Mouse (Mus musculus) neutrophil, adult 83 days (primary cell): ENCODE results near the gene Ano4. TPM values are rescaled to one million over a fixed set of nuclear protein-coding genes. Genes with fewer than 3 reads are reported as not detected.

ENCODE experiments used
- total RNA-seq, 2 experiments: library from RNA; stranded (reverse); gene quantifications; one replicate each; pipeline ENCODE4 v1.2.4; 2023

Gene Ano4
- not detected for total RNA-seq

DNA sequence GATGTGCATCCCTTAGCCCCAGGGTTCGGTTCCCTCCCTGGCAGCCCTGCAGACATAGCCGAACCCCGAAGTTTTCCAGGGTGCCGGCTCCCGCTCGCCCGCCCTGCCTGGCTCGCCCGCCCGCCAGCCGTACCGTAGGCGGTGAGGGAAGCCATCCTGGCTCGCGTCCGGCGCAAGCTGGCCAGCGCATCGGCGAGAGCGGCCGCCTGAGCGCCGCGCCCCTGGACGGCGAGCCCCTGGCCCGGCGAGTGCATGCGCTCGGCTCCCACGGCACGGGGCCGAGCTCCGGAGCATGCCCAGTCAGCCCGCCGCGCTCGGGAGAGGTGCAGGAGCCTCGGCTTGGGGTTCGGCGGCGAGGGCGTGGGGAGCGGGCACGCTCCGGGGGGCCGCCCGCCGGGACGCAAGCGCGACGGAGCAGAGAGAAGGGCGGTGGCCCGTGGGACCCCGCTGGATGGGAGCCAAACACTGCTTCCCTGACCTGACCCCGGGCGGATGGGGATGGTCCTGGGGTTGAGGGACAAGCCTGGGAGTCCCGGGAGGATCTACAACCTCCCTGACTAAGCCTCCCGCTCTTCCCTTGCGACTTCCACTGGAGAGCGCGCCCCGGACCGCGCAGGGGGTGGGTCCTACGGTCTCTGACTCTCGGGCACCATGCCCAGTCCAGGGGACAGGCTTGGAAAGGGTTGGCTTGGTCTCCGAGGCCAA lies at the start of gene Ano4:
TSS of gene Ano4 (minus strand) at position 272 of the 705 bp plus-strand sequence.

Other genes with a start within 250 kb of the Ano4 start
- 10 to 100 TPM; 23.0 to 32.6 TPM for gene Gas2l3, start 99.2 kb upstream of the Ano4 start, total RNA-seq
- gene Nr1h4, start 188.8 kb upstream of the Ano4 start, total RNA-seq: not detected